Mouse (Mus musculus): Measurements from ENCODE around the gene Inhbb. TPM values are rescaled to one million over a fixed set of nuclear protein-coding genes. Genes with fewer than 3 reads are reported as not detected.

The Inhbb gene
- total and polyA plus RNA-seq, 3 experiments = not detected

GRCm38 (mm10) chr1:119457993-119458605 is 36.1 kb upstream of the Inhbb start (continued):
- TF ChIP-seq JUND (IDR thresholded peaks at IDR 0.05; ENCODE audit: low read depth, low read length) = no peak
- no peak for TF ChIP-seq KAT2A (conservative IDR thresholded peaks at IDR 0.05; ENCODE audit: low read depth, low read length)
- TF ChIP-seq ZC3H11A (IDR thresholded peaks at IDR 0.05; ENCODE audit: low read depth, low read length) = peak; percentile 82
- TF ChIP-seq HCFC1 (IDR thresholded peaks at IDR 0.05; ENCODE audit: low read depth, low read length) = no peak
- peak; percentile 82 for TF ChIP-seq SMC3 (IDR thresholded peaks at IDR 0.05; ENCODE audit: low read depth, low read length)
- TF ChIP-seq MAZ (IDR thresholded peaks at IDR 0.05; ENCODE audit: low read depth, low read length) = no peak
- TF ChIP-seq ZMIZ1 (IDR thresholded peaks at IDR 0.05; ENCODE audit: low read depth, low read length) = no peak
- no peak for TF ChIP-seq EP300 (IDR thresholded peaks at IDR 0.05; ENCODE audit: low read depth in 1 of 2, low read length in 2 of 2)
- no peak for TF ChIP-seq TAL1 (IDR thresholded peaks at IDR 0.05; ENCODE audit: low read length)
- no peak for TF ChIP-seq POLR2A (IDR thresholded peaks at IDR 0.05; ENCODE audit: control insufficient read depth in 1 of 2, insufficient read depth in 1 of 2, low read depth in 1 of 2, low read length in 2 of 2, poor library complexity in 1 of 2)
- TF ChIP-seq CHD1 (IDR thresholded peaks at IDR 0.05; ENCODE audit: low read depth, low read length) = no peak
- TF ChIP-seq CTCF (IDR thresholded peaks at IDR 0.05 in 2 of 3, conservative IDR thresholded peaks at IDR 0.05 in 1 of 3; ENCODE audit: control insufficient read depth in 1 of 3, insufficient read depth in 1 of 3, low read depth in 2 of 3, low read length in 3 of 3, poor library complexity in 1 of 3, severe bottlenecking in 1 of 3) = peak; percentile 56 to 87 (median 77)
- TF ChIP-seq POLR2AphosphoS2 (IDR thresholded peaks at IDR 0.05; ENCODE audit: low read length) = no peak
- no peak for TF ChIP-seq MAX (IDR thresholded peaks at IDR 0.05; ENCODE audit: low read length)
- TF ChIP-seq MYC (IDR thresholded peaks at IDR 0.05; ENCODE audit: low read depth, low read length) = no peak
- no peak for TF ChIP-seq MAFK (IDR thresholded peaks at IDR 0.05; ENCODE audit: borderline replicate concordance, low read depth, low read length)
- TF ChIP-seq MEF2A (IDR thresholded peaks at IDR 0.05; ENCODE audit: extremely low read depth, insufficient replicate concordance, low read depth, low read length, poor library complexity, severe bottlenecking) = no peak
- no peak for TF ChIP-seq CHD2 (IDR thresholded peaks at IDR 0.05; ENCODE audit: low read length)
- TF ChIP-seq ETS1 (IDR thresholded peaks at IDR 0.05; ENCODE audit: low read depth, low read length) = no peak
- no peak for TF ChIP-seq USF2 (IDR thresholded peaks at IDR 0.05; ENCODE audit: borderline replicate concordance in 1 of 2, insufficient read depth in 1 of 2, low read depth in 1 of 2, low read length in 2 of 2)
- TF ChIP-seq TBP (IDR thresholded peaks at IDR 0.05; ENCODE audit: low read depth, low read length) = no peak
- TF ChIP-seq RCOR1 (IDR thresholded peaks at IDR 0.05; ENCODE audit: low read depth, low read length) = no peak

- Histone ChIP-seq H3K27me3 (ENCODE audit: control insufficient read depth in 1 of 2, insufficient read depth in 2 of 2, low read length in 2 of 2) (no peaks in the 10 kb centered on the region; a peak in 1 of 4 replicates), H3K9me3 (replicated peaks; ENCODE audit: insufficient read depth, low read length) (no peaks in the 10 kb centered on the region), H3K9ac (ENCODE audit: control insufficient read depth, low read depth, low read length, poor library complexity, severe bottlenecking) (no peak overlapping the region), H3K36me3 (ENCODE audit: control insufficient read depth in 1 of 2, insufficient read depth in 2 of 2, low read length in 2 of 2) (no peaks in the 10 kb centered on the region), H3K27ac (ENCODE audit: control insufficient read depth, low read depth, low read length) (no peak overlapping the region), H3K79me2 (ENCODE audit: control insufficient read depth, insufficient read depth, low read length, poor library complexity) (no peaks in the 10 kb centered on the region), H3K4me3 (ENCODE audit: control insufficient read depth in 1 of 2, insufficient read depth in 1 of 2, low read depth in 2 of 2, low read length in 2 of 2) (no peak overlapping the region), H3K4me1 (ENCODE audit: control insufficient read depth in 1 of 2, insufficient read depth in 2 of 2, low read length in 2 of 2) (0 out of 4 replicates have a peak, but pooled peaks cover 0 to 3% of the 10 kb centered on the region in 2 experiments)
- DNase-seq (ENCODE audit: low read depth, low spot score) = no peak
- no peak for TF ChIP-seq GABPA (IDR thresholded peaks at IDR 0.05; ENCODE audit: low read depth, low read length)
- TF ChIP-seq USF2 (IDR thresholded peaks at IDR 0.05; ENCODE audit: borderline replicate concordance in 1 of 2, insufficient read depth in 1 of 2, low read depth in 1 of 2, low read length in 2 of 2) = no peak
- no peak for TF ChIP-seq JUND (IDR thresholded peaks at IDR 0.05; ENCODE audit: low read depth, low read length)
- TF ChIP-seq POLR2A (IDR thresholded peaks at IDR 0.05; ENCODE audit: control insufficient read depth in 1 of 2, insufficient read depth in 1 of 2, low read depth in 1 of 2, low read length in 2 of 2, poor library complexity in 1 of 2) = no peak
- TF ChIP-seq MYB (IDR thresholded peaks at IDR 0.05; ENCODE audit: low read depth, low read length) = no peak
- no peak for TF ChIP-seq TCF12 (IDR thresholded peaks at IDR 0.05; ENCODE audit: low read depth, low read length)
- no peak for TF ChIP-seq HCFC1 (IDR thresholded peaks at IDR 0.05; ENCODE audit: low read depth, low read length)
- TF ChIP-seq RCOR1 (IDR thresholded peaks at IDR 0.05; ENCODE audit: low read depth, low read length) = no peak
- TF ChIP-seq BHLHE40 (IDR thresholded peaks at IDR 0.05; ENCODE audit: borderline replicate concordance, low read depth, low read length) = no peak
- TF ChIP-seq ZKSCAN1 (IDR thresholded peaks at IDR 0.05; ENCODE audit: low read depth, low read length) = no peak
- TF ChIP-seq CHD1 (IDR thresholded peaks at IDR 0.05; ENCODE audit: low read depth, low read length) = no peak
- no peak for TF ChIP-seq CHD2 (IDR thresholded peaks at IDR 0.05; ENCODE audit: low read length)
- no peak for TF ChIP-seq NRF1 (IDR thresholded peaks at IDR 0.05; ENCODE audit: insufficient read depth, low read depth, low read length, poor library complexity, severe bottlenecking)
- no peak for TF ChIP-seq MYC (IDR thresholded peaks at IDR 0.05; ENCODE audit: low read depth, low read length)
- no peak for TF ChIP-seq USF1 (IDR thresholded peaks at IDR 0.05; ENCODE audit: low read depth, low read length)
- no peak for TF ChIP-seq UBTF (IDR thresholded peaks at IDR 0.05; ENCODE audit: borderline replicate concordance, insufficient read depth, low read depth, low read length)
- no peak for TF ChIP-seq SMC3 (IDR thresholded peaks at IDR 0.05; ENCODE audit: low read depth, low read length)
- TF ChIP-seq TBP (IDR thresholded peaks at IDR 0.05; ENCODE audit: low read depth, low read length) = no peak
Measured at GRCm38 (mm10) chr1:119457528-119457855, 35.4 kb upstream of the Inhbb start.

All from MEL (cell line).